Mouse (Mus musculus) megakaryocyte, embryonic 14.5 days (primary cell): ENCODE data around the gene Ddx46. TPM values are rescaled to one million over a fixed set of nuclear protein-coding genes. Genes with fewer than 3 reads are reported as not detected.

ENCODE experiments used
- H3K27me3 ChIP-seq: replicated peaks from 2 replicates; pipeline ENCODE3; 2012; ENCODE audit warnings: inconsistent platforms
- H3K36me3 ChIP-seq: replicated peaks from 2 replicates; pipeline ENCODE3; 2012; ENCODE audit warnings: low read length, inconsistent platforms, mixed read lengths
- H3K4me1 ChIP-seq: 2 replicates; pipeline ENCODE4 v1.6.1; 2012; ENCODE audit warnings: inconsistent platforms
- H3K4me3 ChIP-seq: replicated peaks from 2 replicates; pipeline ENCODE3; 2012; ENCODE audit warnings: moderate library complexity, mild to moderate bottlenecking, inconsistent platforms
- H3K9me3 ChIP-seq: 2 replicates; pipeline ENCODE4 v1.6.1; 2012; ENCODE audit warnings: inconsistent platforms
- FLI1 ChIP-seq: IDR thresholded peaks from 2 replicates; pipeline ENCODE4 v1.6.1; 2012; ENCODE audit warnings: low read length, inconsistent platforms, mixed read lengths
- GATA1 ChIP-seq: IDR thresholded peaks from 3 replicates; pipeline ENCODE4 v1.6.1; 2012; ENCODE audit warnings: mixed read lengths, low read length, inconsistent platforms, borderline replicate concordance
- polyA plus RNA-seq: library from polyadenylated mRNA; stranded (reverse); fragments of >175 nt; gene quantifications from 2 replicates; pipeline ENCODE4 v1.2.3, GENCODE M21; 2012; ENCODE audit warnings: low replicate concordance; ENCODE audit not compliant: insufficient read depth

Ddx46 gene
- polyA plus RNA-seq, 1 experiment: 12.8 TPM

DNA sequence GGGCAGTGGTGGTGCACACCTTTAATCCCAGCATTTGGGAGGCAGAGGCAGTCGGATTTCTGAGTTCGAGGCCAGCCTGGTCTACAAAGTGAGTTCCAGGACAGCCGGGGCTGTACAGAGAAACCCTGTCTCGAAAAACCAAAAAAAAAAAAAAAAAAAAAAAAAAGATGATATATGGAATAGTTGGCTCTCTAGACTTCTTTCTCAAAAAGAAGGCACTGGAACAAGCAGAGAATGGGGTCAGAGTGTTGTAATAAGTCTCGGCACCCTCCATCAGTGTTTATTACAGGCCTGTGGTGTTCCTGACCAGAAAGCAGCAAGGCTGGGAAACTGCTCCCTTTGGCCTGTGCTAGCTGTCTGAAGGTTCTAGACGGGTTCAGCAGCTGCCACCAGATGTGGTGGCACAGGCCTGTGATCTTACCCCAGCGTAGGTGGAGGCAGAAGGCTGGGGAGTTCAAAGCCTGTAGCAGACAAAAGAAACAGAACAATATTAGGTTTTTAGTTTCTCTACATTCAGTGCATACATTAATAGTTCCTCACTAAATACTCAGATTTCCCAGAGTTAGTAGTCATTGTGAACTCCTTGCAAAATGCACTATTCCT is 81.2 kb downstream of the Ddx46 start:
- Histone ChIP-seq H3K9me3 (no peaks in the 10 kb centered on the region), H3K36me3 (peaks cover 33% of the 10 kb centered on the region), H3K4me3 (peak overlapping the region; percentile 96), H3K4me1 (peaks cover 30% of the 10 kb centered on the region), H3K27me3 (no peaks in the 10 kb centered on the region)
- TF ChIP-seq FLI1 (no peak), GATA1 (no peak)

DNA sequence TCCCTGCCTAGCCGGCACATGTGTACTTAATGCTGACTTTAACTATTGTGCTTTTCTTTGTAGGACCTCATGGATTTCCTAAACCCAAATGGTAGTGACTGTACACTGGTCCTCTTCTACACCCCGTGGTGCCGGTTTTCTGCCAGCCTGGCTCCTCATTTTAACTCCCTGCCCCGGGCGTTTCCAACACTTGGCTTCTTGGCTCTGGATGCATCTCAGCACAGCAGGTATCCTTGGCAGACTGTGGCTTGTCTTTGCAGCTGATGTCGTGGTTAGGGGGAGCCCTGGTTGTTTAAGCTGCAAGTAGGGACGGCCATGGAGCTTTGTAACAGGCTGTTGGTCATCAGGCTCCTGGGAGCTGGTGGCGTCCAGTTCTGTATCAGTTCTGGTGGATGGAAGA is 86.7 kb downstream of the Ddx46 start:
- Histone ChIP-seq H3K27me3 (no peaks in the 10 kb centered on the region), H3K9me3 (no peaks in the 10 kb centered on the region), H3K4me1 (peaks cover 13% of the 10 kb centered on the region), H3K4me3 (no peak overlapping the region), H3K36me3 (peaks cover 74% of the 10 kb centered on the region)
- TF ChIP-seq GATA1: no peak
- no peak for TF ChIP-seq FLI1

DNA sequence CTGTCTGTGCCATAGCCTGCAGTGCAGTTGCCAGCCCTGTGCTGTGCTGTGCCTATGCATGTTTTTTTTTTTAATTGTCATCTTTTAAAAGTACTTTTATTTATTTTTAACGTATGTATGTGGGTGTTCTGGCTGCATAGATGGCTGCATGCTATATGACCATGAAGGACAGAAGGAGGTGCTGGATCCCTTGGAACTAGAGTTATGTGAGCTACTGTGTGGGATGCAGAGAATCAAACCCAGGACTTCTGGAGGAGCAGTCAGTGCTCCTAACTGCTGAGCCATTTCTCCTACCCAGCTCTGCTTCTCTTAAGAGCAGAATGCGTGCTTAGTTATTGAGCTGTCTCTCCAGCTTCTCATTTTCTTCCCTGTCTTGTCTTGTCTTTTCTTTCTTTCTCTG is 87.2 kb downstream of the Ddx46 start:
- peaks cover 74% of the 10 kb centered on the region for H3K36me3 ChIP-seq
- H3K27me3 ChIP-seq: no peaks in the 10 kb centered on the region
- H3K9me3 ChIP-seq: no peaks in the 10 kb centered on the region
- no peak for TF ChIP-seq GATA1
- TF ChIP-seq FLI1: no peak
- no peak overlapping the region for H3K4me3 ChIP-seq
- peaks cover 10% of the 10 kb centered on the region for H3K4me1 ChIP-seq

DNA sequence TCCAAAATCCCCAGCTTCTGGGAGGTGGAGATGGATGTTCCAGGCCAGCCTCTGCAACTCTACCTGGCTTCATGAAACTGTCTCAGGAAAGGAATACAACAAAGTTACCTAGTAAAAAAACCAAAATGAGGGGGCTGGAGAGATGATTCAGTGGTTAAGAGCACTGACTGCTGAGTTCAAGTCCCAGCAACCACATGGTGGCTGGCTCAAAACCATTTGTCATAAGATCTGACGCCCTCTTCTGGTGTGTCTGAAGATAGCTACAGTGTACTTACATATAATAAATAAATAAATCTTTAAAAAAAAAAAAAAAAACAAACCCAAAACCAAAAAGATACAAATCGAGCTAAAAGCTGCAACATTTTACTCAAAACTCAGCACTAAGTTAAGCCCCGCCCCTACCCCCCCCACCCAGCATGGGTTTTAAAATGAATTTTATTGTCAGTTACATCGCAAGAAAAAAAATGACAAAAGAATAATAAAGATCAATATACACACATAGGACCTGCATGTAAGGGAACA is 91.8 kb downstream of the Ddx46 start:
- peak overlapping the region; percentile 96 for H3K4me3 ChIP-seq
- H3K27me3 ChIP-seq: no peaks in the 10 kb centered on the region
- peaks cover 14% of the 10 kb centered on the region for H3K4me1 ChIP-seq
- H3K9me3 ChIP-seq: no peaks in the 10 kb centered on the region
- TF ChIP-seq FLI1 (no peak), GATA1 (no peak)
- peaks cover 44% of the 10 kb centered on the region for H3K36me3 ChIP-seq

DNA sequence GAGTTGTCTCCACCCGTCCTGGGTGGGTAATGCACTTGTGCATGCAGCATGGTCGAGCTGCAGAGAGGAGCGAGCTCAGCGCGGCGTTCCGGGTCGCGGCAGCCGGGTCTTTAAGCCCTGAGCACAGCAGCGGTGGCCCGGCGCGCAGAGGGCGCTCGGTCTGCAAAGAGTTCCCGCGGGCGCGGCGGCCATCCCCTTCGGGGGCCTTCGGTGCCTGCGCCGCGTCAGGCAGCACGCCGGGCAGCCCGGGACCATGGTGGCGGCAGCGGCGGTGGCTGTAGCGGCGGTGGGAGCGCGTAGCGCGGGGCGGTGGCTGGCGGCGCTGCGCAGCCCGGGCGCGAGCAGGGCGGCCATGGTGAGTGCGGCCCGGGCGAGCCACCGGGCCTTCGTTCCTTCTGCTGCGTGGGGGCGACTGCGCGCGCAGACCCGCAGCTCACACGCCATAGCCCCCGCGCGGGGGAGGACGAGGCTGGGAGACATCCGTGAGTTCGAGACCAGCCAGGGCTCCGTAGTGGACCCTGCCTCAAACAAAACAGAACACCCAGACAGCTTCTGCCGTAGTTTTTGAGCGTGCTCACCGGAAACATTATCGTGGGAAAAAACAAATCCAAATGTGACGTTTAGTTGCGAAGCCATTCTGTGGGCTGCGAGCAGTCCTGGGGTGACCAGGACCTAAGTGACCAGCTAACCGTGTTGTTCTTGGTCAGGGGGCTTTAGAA is 92.5 kb downstream of the Ddx46 start, which contains the start of gene Pcbd2:
Gene Pcbd2, plus strand, starts transcription at position 249 of the 719 bp plus-strand sequence.
- Histone ChIP-seq H3K9me3 (no peaks in the 10 kb centered on the region), H3K27me3 (no peaks in the 10 kb centered on the region), H3K4me1 (peaks cover 18% of the 10 kb centered on the region), H3K36me3 (peaks cover 38% of the 10 kb centered on the region), H3K4me3 (peak within 1 kb of the TSS; percentile 96)
- TF ChIP-seq GATA1: no peak
- TF ChIP-seq FLI1: no peak

DNA sequence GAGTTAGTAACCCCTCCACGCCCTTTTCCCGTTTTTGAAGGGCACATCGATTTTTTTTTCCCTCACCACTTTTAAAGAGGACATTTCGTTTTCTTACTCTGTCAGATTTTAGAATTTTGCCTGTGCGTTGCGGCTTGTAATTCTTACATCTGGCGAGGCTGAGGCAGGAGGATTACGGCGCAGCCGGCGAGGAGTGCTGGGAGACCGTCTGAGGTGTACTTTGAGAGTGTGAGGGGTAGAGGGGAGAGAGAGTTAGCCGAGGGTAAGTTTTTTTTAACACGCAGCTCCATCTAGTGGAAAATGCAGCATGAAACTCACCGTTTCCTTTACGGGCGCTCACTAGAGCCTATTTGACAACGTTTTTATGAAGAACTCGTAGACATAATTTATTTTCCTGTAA is 93.0 kb downstream of the Ddx46 start:
- TF ChIP-seq GATA1 (no peak), FLI1 (no peak)

DNA sequence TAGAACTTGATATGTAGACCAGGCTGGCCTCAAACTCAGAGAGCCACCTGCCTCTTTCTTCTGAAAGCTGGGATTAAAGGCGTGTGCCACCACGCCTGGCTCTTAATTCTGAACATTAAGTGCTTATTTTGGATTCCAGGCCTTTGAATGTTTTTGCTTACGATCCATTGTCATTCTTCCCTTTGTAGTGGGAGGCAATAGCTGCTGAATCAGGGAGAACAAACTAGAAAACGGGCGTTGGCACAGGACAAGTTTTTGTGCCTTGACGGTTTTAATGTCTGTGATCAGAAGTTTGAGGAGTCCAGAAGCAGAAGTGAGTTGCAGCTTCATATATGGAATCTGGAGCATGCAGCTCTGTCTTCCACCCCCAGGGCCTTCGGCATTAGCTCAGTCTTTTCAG is 95.9 kb downstream of the Ddx46 start:
- H3K27me3 ChIP-seq: no peaks in the 10 kb centered on the region
- H3K36me3 ChIP-seq: peaks cover 25% of the 10 kb centered on the region
- H3K4me3 ChIP-seq: no peak overlapping the region
- H3K4me1 ChIP-seq: peaks cover 31% of the 10 kb centered on the region
- H3K9me3 ChIP-seq: no peaks in the 10 kb centered on the region
- TF ChIP-seq FLI1 (no peak), GATA1 (no peak)

More for the DNA sequence above, 93.0 kb downstream of the Ddx46 start:
- Histone ChIP-seq H3K4me3 (peak overlapping the region; percentile 96), H3K9me3 (no peaks in the 10 kb centered on the region), H3K4me1 (peaks cover 23% of the 10 kb centered on the region), H3K36me3 (peaks cover 35% of the 10 kb centered on the region), H3K27me3 (no peaks in the 10 kb centered on the region)

Other genes with a start within 250 kb of the Ddx46 start
- gene Slc34a1, start 236.8 kb upstream of the Ddx46 start, polyA plus RNA-seq: not detected in 2 replicates
- not detected in 2 replicates for gene Pfn3, start 219.8 kb upstream of the Ddx46 start, polyA plus RNA-seq
- 0.54 TPM in 1 of 2 replicates, not detected in the other for gene F12, start 208.2 kb upstream of the Ddx46 start, polyA plus RNA-seq
- gene Grk6, start 190.0 kb upstream of the Ddx46 start, polyA plus RNA-seq: 33.8 and 54.2 TPM in 2 replicates
- 5.3 and 21.1 TPM in 2 replicates for gene Prr7, start 170.8 kb upstream of the Ddx46 start, polyA plus RNA-seq
- 1.8 and 5.0 TPM in 2 replicates for gene Dbn1, start 146.9 kb upstream of the Ddx46 start, polyA plus RNA-seq
- 681 and 731 TPM in 2 replicates for gene Pdlim7, start 121.4 kb upstream of the Ddx46 start, polyA plus RNA-seq
- 35.5 and 98.6 TPM in 2 replicates for gene Dok3, start 105.7 kb upstream of the Ddx46 start, polyA plus RNA-seq
- gene Ddx41, start 98.4 kb upstream of the Ddx46 start, polyA plus RNA-seq: 49.7 and 52.6 TPM in 2 replicates
- 64.4 and 77.7 TPM in 2 replicates for gene Fam193b, start 63.9 kb upstream of the Ddx46 start, polyA plus RNA-seq
- gene Tmed9, start 61.3 kb upstream of the Ddx46 start, polyA plus RNA-seq: 209 and 240 TPM in 2 replicates
- 11.6 and 13.8 TPM in 2 replicates for gene B4galt7, start 35.1 kb upstream of the Ddx46 start, polyA plus RNA-seq
- gene Caml, start 12.0 kb upstream of the Ddx46 start, polyA plus RNA-seq: 12.6 and 59.7 TPM in 2 replicates
- 1.5 and 4.6 TPM in 2 replicates for gene B230219D22Rik, start 58.1 kb downstream of the Ddx46 start, polyA plus RNA-seq
- gene Txndc15, start 79.6 kb downstream of the Ddx46 start, polyA plus RNA-seq: 7.6 and 23.2 TPM in 2 replicates
- gene Pcbd2, start 92.3 kb downstream of the Ddx46 start, polyA plus RNA-seq: 22.4 and 78.2 TPM in 2 replicates
- gene Catsper3, start 149.5 kb downstream of the Ddx46 start, polyA plus RNA-seq: not detected in 2 replicates
- gene Pitx1, start 201.2 kb downstream of the Ddx46 start, polyA plus RNA-seq: 0.68 TPM in 1 of 2 replicates, not detected in the other